Mouse (Mus musculus): ENCODE data around the gene Acadvl. TPM values are rescaled to one million over a fixed set of nuclear protein-coding genes. Genes with fewer than 3 reads are reported as not detected.

Acadvl gene
- polyA plus RNA-seq, 1 experiment from 2014 or later = 65.9 TPM

- Histone ChIP-seq H3K4me2 (peak overlapping the region; percentile 52), H3K27me3 (no peaks in the 10 kb centered on the region), H3K4me3 (replicated peaks) (peak overlapping the region; percentile 23), H3K27ac (peak overlapping the region; percentile 64), H3K4me1 (replicated peaks) (peaks cover 69% of the 10 kb centered on the region), H3K9me3 (no peaks in the 10 kb centered on the region), H3K9ac (replicated peaks) (no peak overlapping the region; the same call in 1 of the 2 replicates), H3K36me3 (peaks cover 16% of the 10 kb centered on the region)
- 5% methylated on average over 19 of the region's 19 CpGs for whole genome bisulfite sequencing
- ATAC-seq (ENCODE audit: insufficient number of reproducible peaks, insufficient read depth, low FRiP score, low TSS enrichment, low read depth) = peak; percentile 58
These were observed 11.5 kb upstream of the Acadvl start for GRCm38 (mm10) chr11:70026689-70027088.

- Histone ChIP-seq H3K36me3 (no peaks in the 10 kb centered on the region), H3K4me2 (peak overlapping the region; percentile 56), H3K9ac (replicated peaks) (peak overlapping the region; percentile 44; the same call in 1 of the 2 replicates), H3K27me3 (no peaks in the 10 kb centered on the region), H3K9me3 (no peaks in the 10 kb centered on the region), H3K4me3 (replicated peaks) (peak overlapping the region; percentile 37), H3K4me1 (replicated peaks) (peaks cover 76% of the 10 kb centered on the region), H3K27ac (no peak overlapping the region)
- 15% methylated on average over 6 of the region's 6 CpGs for WGBS
- no peak for ATAC-seq (ENCODE audit: insufficient number of reproducible peaks, insufficient read depth, low FRiP score, low TSS enrichment, low read depth)
These were observed 8.9 kb upstream of the Acadvl start for GRCm38 (mm10) chr11:70024151-70024514.

DNA sequence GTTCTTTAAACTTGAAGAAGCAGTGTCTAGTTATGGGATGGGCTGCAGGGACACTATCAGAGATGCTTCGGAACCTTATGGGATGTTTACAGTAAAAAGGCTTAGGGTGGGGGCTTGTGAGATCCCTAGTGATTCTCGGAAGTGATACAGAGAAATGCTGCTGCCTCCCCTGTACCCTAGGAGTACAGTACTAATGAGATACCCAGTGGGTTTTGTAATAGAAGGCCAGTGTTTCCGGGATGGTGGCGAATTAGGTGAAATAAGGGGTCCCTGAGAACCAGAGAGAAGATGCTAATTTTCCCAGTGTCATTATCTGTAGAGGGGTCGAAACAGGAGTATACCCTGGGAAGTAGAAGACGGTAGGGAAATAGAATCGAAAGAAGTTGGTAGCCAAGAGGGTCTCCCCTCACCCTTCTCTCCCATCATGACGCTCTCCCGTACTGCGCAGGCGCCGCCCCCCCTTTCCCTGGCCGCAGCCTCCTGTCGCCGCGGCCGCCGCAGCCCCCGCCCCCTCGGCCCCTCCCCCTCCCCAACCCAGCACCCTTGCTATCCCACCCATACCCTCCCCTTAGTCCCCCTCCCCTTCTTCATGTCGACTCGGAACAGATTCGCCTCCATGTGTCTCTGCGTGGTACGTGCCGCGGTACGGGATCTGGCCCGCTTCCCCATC, 8.4 kb upstream of the Acadvl start:
- Histone ChIP-seq H3K9ac (replicated peaks) (peak overlapping the region; percentile 44; the same call in 1 of the 2 replicates), H3K27ac (no peak overlapping the region), H3K4me3 (replicated peaks) (peak overlapping the region; percentile 37), H3K4me1 (replicated peaks) (peaks cover 76% of the 10 kb centered on the region), H3K27me3 (no peaks in the 10 kb centered on the region), H3K9me3 (no peaks in the 10 kb centered on the region), H3K4me2 (peak overlapping the region; percentile 56), H3K36me3 (no peaks in the 10 kb centered on the region)
- 8% methylated on average over 20 of the region's 29 CpGs for WGBS
- no peak for ATAC-seq (ENCODE audit: insufficient number of reproducible peaks, insufficient read depth, low FRiP score, low TSS enrichment, low read depth)

GRCm38 (mm10) chr11:70021264-70022132, 6.3 kb upstream of the Acadvl start:
- H3K4me2 ChIP-seq = peak overlapping the region; percentile 87
- H3K4me1 ChIP-seq (replicated peaks) = peaks cover 66% of the 10 kb centered on the region
- no peaks in the 10 kb centered on the region for H3K9me3 ChIP-seq
- WGBS = 2% methylated on average over 40 of the region's 40 CpGs
- peak overlapping the region; percentile 88 for H3K27ac ChIP-seq
- no peaks in the 10 kb centered on the region for H3K36me3 ChIP-seq
- H3K27me3 ChIP-seq = no peaks in the 10 kb centered on the region
- peak overlapping the region; percentile 67 for H3K4me3 ChIP-seq (replicated peaks)
- H3K9ac ChIP-seq (replicated peaks) = no peak overlapping the region
- ATAC-seq (ENCODE audit: insufficient number of reproducible peaks, insufficient read depth, low FRiP score, low TSS enrichment, low read depth) = peak; percentile 50

DNA sequence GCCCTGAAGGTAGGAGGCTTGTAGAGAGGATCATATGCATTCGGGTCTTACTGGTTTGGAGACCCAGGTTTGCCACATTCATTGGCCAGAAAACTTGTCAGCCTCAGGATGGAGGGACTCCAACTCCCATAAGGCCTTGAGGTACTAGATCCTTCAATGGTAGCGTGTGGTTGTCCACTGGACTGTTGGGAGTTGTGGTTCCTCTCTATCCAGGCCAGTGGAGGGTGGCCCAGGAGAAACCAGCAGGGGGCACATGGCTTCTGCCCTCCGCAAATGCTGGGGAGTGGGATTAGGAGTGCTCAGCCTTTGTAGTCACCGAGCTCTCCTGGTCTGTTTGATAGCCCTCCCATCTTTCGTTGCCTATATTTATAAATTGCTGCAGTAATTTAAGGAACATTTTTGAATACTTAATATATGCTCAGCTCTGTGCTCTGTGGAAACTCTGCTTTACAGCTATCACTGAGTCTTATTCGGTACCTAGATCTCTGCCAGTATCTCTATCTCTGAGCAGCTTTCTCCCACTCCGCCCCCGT, 5.6 kb upstream of the Acadvl start:
- peak overlapping the region; percentile 88 for H3K27ac ChIP-seq
- H3K4me2 ChIP-seq = peak overlapping the region; percentile 87
- peak; percentile 76 for ATAC-seq (ENCODE audit: insufficient number of reproducible peaks, insufficient read depth, low FRiP score, low TSS enrichment, low read depth)
- WGBS = under 1% methylated on average over 8 of the region's 8 CpGs
- peak overlapping the region; percentile 67 for H3K4me3 ChIP-seq (replicated peaks)
- no peaks in the 10 kb centered on the region for H3K9me3 ChIP-seq
- no peak overlapping the region for H3K9ac ChIP-seq (replicated peaks)
- no peaks in the 10 kb centered on the region for H3K27me3 ChIP-seq
- H3K4me1 ChIP-seq (replicated peaks) = peaks cover 59% of the 10 kb centered on the region
- no peaks in the 10 kb centered on the region for H3K36me3 ChIP-seq

- Histone ChIP-seq H3K4me3 (replicated peaks) (peak overlapping the region; percentile 67), H3K9me3 (no peaks in the 10 kb centered on the region), H3K9ac (replicated peaks) (peak overlapping the region; percentile 92), H3K4me2 (peak overlapping the region; percentile 87), H3K36me3 (no peaks in the 10 kb centered on the region), H3K27ac (peak overlapping the region; percentile 88), H3K4me1 (replicated peaks) (peaks cover 54% of the 10 kb centered on the region), H3K27me3 (no peaks in the 10 kb centered on the region)
- ATAC-seq (ENCODE audit: insufficient number of reproducible peaks, insufficient read depth, low FRiP score, low TSS enrichment, low read depth) = no peak
- WGBS = 13% methylated on average over 8 of the region's 8 CpGs
These were observed 4.9 kb upstream of the Acadvl start for GRCm38 (mm10) chr11:70020022-70020631.

DNA sequence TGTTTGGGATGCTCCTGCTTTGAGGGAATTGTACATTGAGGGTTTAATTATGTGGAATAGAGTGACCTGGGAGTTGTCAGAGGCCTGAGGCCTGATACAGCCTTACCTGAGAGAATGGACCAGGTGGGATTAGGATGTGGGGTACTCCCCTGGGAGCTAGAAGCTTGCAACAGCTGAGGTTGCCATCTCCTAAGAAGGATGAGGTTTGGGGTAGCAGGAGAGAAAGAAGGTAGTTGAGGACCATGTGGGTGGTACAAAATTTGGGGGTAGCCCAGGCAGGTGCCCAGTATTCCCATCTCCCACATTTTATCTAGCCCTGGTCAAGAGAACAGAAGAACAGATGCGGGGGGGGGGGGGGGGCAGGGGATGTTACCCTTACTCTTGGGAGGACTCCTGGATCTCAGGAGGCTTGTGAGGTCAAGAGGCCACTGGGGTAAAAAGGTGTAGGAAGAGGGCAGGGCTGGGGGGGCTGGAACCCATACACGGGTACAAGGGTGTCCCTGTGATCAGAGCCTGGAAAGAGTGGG, 4.3 kb upstream of the Acadvl start:
- Histone ChIP-seq H3K4me3 (replicated peaks) (peak overlapping the region; percentile 67), H3K4me1 (replicated peaks) (peaks cover 59% of the 10 kb centered on the region), H3K9ac (replicated peaks) (peak overlapping the region; percentile 92), H3K36me3 (no peaks in the 10 kb centered on the region), H3K27ac (peak overlapping the region; percentile 88), H3K4me2 (peak overlapping the region; percentile 87), H3K9me3 (no peaks in the 10 kb centered on the region), H3K27me3 (no peaks in the 10 kb centered on the region)
- ATAC-seq (ENCODE audit: insufficient number of reproducible peaks, insufficient read depth, low FRiP score, low TSS enrichment, low read depth) = no peak
- WGBS = 6% methylated on average over 2 of the region's 2 CpGs

DNA sequence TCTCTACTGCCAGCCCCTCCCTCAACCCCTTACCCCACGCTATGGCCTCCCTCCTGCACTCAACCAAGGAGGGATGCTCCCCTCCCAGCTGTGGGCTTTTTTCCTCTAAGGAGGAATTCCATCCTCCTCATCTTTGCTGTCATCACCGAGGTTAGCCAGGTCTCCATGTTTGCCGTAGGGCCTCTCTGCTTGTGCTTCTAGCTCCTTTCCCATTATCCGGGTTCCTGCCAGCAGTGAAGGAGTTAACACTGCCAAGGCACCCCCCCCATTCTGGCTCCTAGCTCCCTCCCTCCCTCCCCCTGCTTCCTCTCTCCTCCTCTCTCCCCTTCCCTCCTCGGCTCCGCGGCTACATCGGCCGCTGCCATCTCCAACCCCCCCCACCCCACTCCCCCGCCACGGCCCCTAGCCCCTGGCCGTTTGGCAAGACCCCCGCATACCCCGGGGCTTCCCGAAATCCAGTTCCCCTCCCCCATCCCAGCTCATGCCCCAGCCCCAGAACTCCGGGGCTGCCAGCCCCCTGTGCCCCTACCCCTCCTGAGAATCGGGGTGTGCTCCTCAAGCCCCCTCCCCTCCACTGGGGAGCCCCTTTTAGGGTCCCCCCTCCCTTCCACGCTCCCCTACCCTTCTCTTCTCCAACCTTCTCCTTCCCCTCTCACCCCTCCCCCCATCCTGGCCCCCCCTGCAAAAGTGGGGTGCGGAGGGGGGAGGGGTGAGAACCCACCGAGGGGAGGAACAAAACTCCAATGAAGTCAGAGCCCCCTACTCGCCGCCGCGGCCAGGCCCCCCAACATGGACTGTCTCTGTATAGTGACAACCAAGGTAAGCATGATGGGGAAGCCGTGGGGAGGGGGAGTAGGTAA, 3.1 kb upstream of the Acadvl start:
- Histone ChIP-seq H3K9me3 (no peaks in the 10 kb centered on the region), H3K36me3 (peaks cover 9% of the 10 kb centered on the region), H3K27me3 (no peaks in the 10 kb centered on the region), H3K4me3 (replicated peaks) (peak overlapping the region; percentile 67), H3K4me2 (peak overlapping the region; percentile 87), H3K9ac (replicated peaks) (peak overlapping the region; percentile 92), H3K27ac (peak overlapping the region; percentile 94), H3K4me1 (replicated peaks) (peaks cover 58% of the 10 kb centered on the region)
- under 1% methylated on average over 22 of the region's 25 CpGs for WGBS
- no peak for ATAC-seq (ENCODE audit: insufficient number of reproducible peaks, insufficient read depth, low FRiP score, low TSS enrichment, low read depth)

- Histone ChIP-seq H3K4me1 (replicated peaks) (peaks cover 55% of the 10 kb centered on the region), H3K27me3 (no peaks in the 10 kb centered on the region), H3K9ac (replicated peaks) (peak overlapping the region; percentile 92; the same call in 1 of the 2 replicates), H3K4me2 (peak overlapping the region; percentile 87), H3K4me3 (replicated peaks) (peak overlapping the region; percentile 67; the same call in 1 of the 2 replicates), H3K36me3 (peaks cover 19% of the 10 kb centered on the region), H3K9me3 (no peaks in the 10 kb centered on the region), H3K27ac (peak overlapping the region; percentile 94)
- ATAC-seq (ENCODE audit: insufficient number of reproducible peaks, insufficient read depth, low FRiP score, low TSS enrichment, low read depth) = no peak
- 47% methylated on average over 7 of the region's 7 CpGs for WGBS
These were observed 2.1 kb upstream of the Acadvl start for GRCm38 (mm10) chr11:70017199-70017767.

- peak within 1 kb of the TSS; percentile 94 for H3K27ac ChIP-seq
- peak within 1 kb of the TSS; percentile 87 for H3K4me2 ChIP-seq
- H3K27me3 ChIP-seq = no peaks in the 10 kb centered on the region
- H3K36me3 ChIP-seq = peaks cover 25% of the 10 kb centered on the region
- H3K9ac ChIP-seq (replicated peaks) = peak within 1 kb of the TSS; percentile 92; the same call in 1 of the 2 replicates
- H3K4me1 ChIP-seq (replicated peaks) = peaks cover 51% of the 10 kb centered on the region
- no peaks in the 10 kb centered on the region for H3K9me3 ChIP-seq
- H3K4me3 ChIP-seq (replicated peaks) = peak within 1 kb of the TSS; percentile 67
- WGBS = 89% methylated on average over 3 of the region's 3 CpGs
- ATAC-seq (ENCODE audit: insufficient number of reproducible peaks, insufficient read depth, low FRiP score, low TSS enrichment, low read depth) = no peak
These were observed 1.5 kb upstream of the Acadvl start, which contains the start of gene Dlg4 for GRCm38 (mm10) chr11:70016669-70017068. TSS of gene Dlg4 (plus strand) at chr11:70016942.
